Comparison of ENCODE assay signal across 8 mouse cellular contexts in genomic region chr4:141139116-141139970, GRCm38 (mm10). TPM values are rescaled to one million over a fixed set of nuclear protein-coding genes. Genes with fewer than 3 reads are reported as not detected.
DNase-seq lines count a peak whose midpoint lies in the region; ATAC-seq and TF ChIP-seq lines count a peak whose summit lies in the region.

TSS of gene Szrd1 (minus strand) at chr4:141139775.

- TF ChIP-seq CTCF in liver, adult 2 months (IDR thresholded peaks at IDR 0.05; ENCODE audit: low read depth, low read length), result no peak

- no peaks in the 10 kb centered on the region for H3K27me3 ChIP-seq in heart, embryonic 11.5 days (ENCODE audit: control insufficient read depth, insufficient read depth, low read length)
- H3K27me3 ChIP-seq in kidney, embryonic 16.5 days (ENCODE audit: insufficient read depth, low read length), result no peaks in the 10 kb centered on the region
- H3K27me3 ChIP-seq in liver, adult 2 months (ENCODE audit: control insufficient read depth, insufficient read depth, low read length), result no peaks in the 10 kb centered on the region
- H3K27me3 ChIP-seq in myocyte (ENCODE audit: control insufficient read depth, insufficient read depth, insufficient read length), result no peaks in the 10 kb centered on the region
- no peaks in the 10 kb centered on the region for H3K27me3 ChIP-seq in splenic B cell, adult 2 months (ENCODE audit: control insufficient read depth, insufficient read depth, low read length, poor library complexity, severe bottlenecking)

- TF ChIP-seq POLR2A in liver, adult 2 months (IDR thresholded peaks at IDR 0.05; ENCODE audit: extremely low read depth, insufficient read depth, low read length), result peak; percentile 67
- peak; percentile 86 for TF ChIP-seq POLR2A in myocyte (IDR thresholded peaks at IDR 0.05; ENCODE audit: insufficient read length, low read depth)

- no peaks in the 10 kb centered on the region for H3K9me3 ChIP-seq in heart, embryonic 11.5 days (replicated peaks; ENCODE audit: control insufficient read depth, low read length)
- no peaks in the 10 kb centered on the region for H3K9me3 ChIP-seq in kidney, embryonic 16.5 days (ENCODE audit: low read length)

- peak; percentile 94 for ATAC-seq in erythroblast, adult 5-6 weeks (replicated peaks; ENCODE audit: low FRiP score, poor library complexity, severe bottlenecking)
- ATAC-seq in heart, embryonic 11.5 days (replicated peaks; ENCODE audit: insufficient number of reproducible peaks, low FRiP score, low TSS enrichment), result peak; percentile 95
- peak; percentile 93 for ATAC-seq in kidney, embryonic 16.5 days (ENCODE audit: low FRiP score, low TSS enrichment)

- H3K36me3 ChIP-seq in heart, embryonic 11.5 days (ENCODE audit: control insufficient read depth, insufficient read depth, low read length), result no peaks in the 10 kb centered on the region
- no peaks in the 10 kb centered on the region for H3K36me3 ChIP-seq in kidney, embryonic 16.5 days (ENCODE audit: insufficient read depth, low read length)
- no peaks in the 10 kb centered on the region for H3K36me3 ChIP-seq in liver, adult 2 months (ENCODE audit: control insufficient read depth, insufficient read depth, low read length)
- H3K36me3 ChIP-seq in myocyte (ENCODE audit: control insufficient read depth, insufficient read depth), result no peaks in the 10 kb centered on the region
- H3K36me3 ChIP-seq in splenic B cell, adult 2 months (ENCODE audit: control insufficient read depth, insufficient read depth, low read length, poor library complexity, severe bottlenecking), result no peaks in the 10 kb centered on the region

- peak within 1 kb of the TSS; percentile 97 for H3K27ac ChIP-seq in heart, embryonic 11.5 days (ENCODE audit: low read depth, low read length)
- H3K27ac ChIP-seq in kidney, embryonic 16.5 days (ENCODE audit: low read length), result peak within 1 kb of the TSS; percentile 97
- H3K27ac ChIP-seq in liver, adult 2 months (replicated peaks; ENCODE audit: insufficient read depth, low read depth, low read length), result peak within 1 kb of the TSS; percentile 92

- WGBS in heart, embryonic 11.5 days (ENCODE audit: insufficient replicate concordance), result under 1% methylated on average over 62 of the region's 63 CpGs
- under 1% methylated on average over 55 of the region's 63 CpGs for WGBS in kidney, embryonic 16.5 days
- WGBS in liver, adult 2 months, result under 1% methylated on average over 63 of the region's 63 CpGs

- peak within 1 kb of the TSS; percentile 92 for H3K4me2 ChIP-seq in heart, embryonic 11.5 days
- H3K4me2 ChIP-seq in kidney, embryonic 16.5 days (replicated peaks; ENCODE audit: low read depth, low read length), result peak within 1 kb of the TSS; percentile 94
- peak within 1 kb of the TSS; percentile 95 for H3K4me2 ChIP-seq in myocyte (ENCODE audit: low read depth)

- DNase-seq in B cell, adult 2 months, result peak; percentile 98 to 99
- DNase-seq in brain, adult 2 months (ENCODE audit: low read depth, low spot score), result peak; percentile 99
- DNase-seq in liver, adult 2 months (ENCODE audit: extremely low read depth, low read depth, low spot score), result peak; percentile 90
- DNase-seq in splenic B cell, adult 2 months (ENCODE audit: low read depth, low spot score), result peak; percentile 99

- peak within 1 kb of the TSS; percentile 84 for H3K9ac ChIP-seq in heart, embryonic 11.5 days (ENCODE audit: low read depth, low read length)
- H3K9ac ChIP-seq in kidney, embryonic 16.5 days (replicated peaks; ENCODE audit: low read length), result peak within 1 kb of the TSS; percentile 89
- peak within 1 kb of the TSS; percentile 87 for H3K9ac ChIP-seq in liver, adult 2 months (ENCODE audit: low read depth, low read length)

- H3K4me3 ChIP-seq in heart, embryonic 11.5 days (ENCODE audit: low read depth, low read length), result peak within 1 kb of the TSS; percentile 88
- H3K4me3 ChIP-seq in kidney, embryonic 16.5 days (ENCODE audit: low read length), result peak within 1 kb of the TSS; percentile 93
- peak within 1 kb of the TSS; percentile 90 for H3K4me3 ChIP-seq in liver, adult 2 months (ENCODE audit: insufficient read depth, low read depth, low read length)
- H3K4me3 ChIP-seq in myocyte, result peak within 1 kb of the TSS; percentile 65

- peaks cover 29% of the 10 kb centered on the region for H3K4me1 ChIP-seq in heart, embryonic 11.5 days (ENCODE audit: control insufficient read depth, insufficient read depth, low read length)
- H3K4me1 ChIP-seq in kidney, embryonic 16.5 days (ENCODE audit: insufficient read depth, low read length), result peaks cover 41% of the 10 kb centered on the region
- peaks cover 28% of the 10 kb centered on the region for H3K4me1 ChIP-seq in liver, adult 2 months (ENCODE audit: control insufficient read depth, insufficient read depth, low read length)

- H3K79me2 ChIP-seq in liver, adult 2 months (ENCODE audit: control insufficient read depth, insufficient read depth, low read length), result peaks cover 27% of the 10 kb centered on the region; the same call in 1 of the 2 replicates
- peaks cover 48% of the 10 kb centered on the region for H3K79me2 ChIP-seq in myocyte (ENCODE audit: control insufficient read depth, insufficient read depth)

- peak within 1 kb of the TSS; percentile 72 for H3ac ChIP-seq in myocyte (ENCODE audit: control insufficient read depth, insufficient read length)

TF ChIP-seq in myocyte, 11 proteins besides CTCF, POLR2A, EP300 and RAD21:
- TF ChIP-seq MAX (IDR thresholded peaks at IDR 0.05; ENCODE audit: low read depth), result no peak
- TF ChIP-seq POLR2AphosphoS2 (IDR thresholded peaks at IDR 0.05; ENCODE audit: insufficient read length, low read depth), result peak; percentile 77

RNA-seq across cellular contexts. Expression of gene Szrd1, which starts in this region (rescaled TPM):
- 12.1 and 19.0 TPM in 2 replicates for total RNA-seq in erythroblast, adult 5-6 weeks (2015; ENCODE audit: low replicate concordance)
- total RNA-seq in erythroblast, adult 5-6 weeks (2017; ENCODE audit: low replicate concordance), result 11.8 and 17.4 TPM in 2 replicates
- 23.6 and 25.7 TPM in 2 replicates for polyA plus RNA-seq in heart, embryonic 11.5 days (2014; fragmentation: Nextera tagmentation; extraction: Ambion mirVana)
- 50.8 and 51.3 TPM in 2 replicates for polyA plus RNA-seq in kidney, embryonic 16.5 days (2015; fragmentation: Nextera tagmentation; extraction: Ambion mirVana)
- total RNA-seq in liver, adult 2 months (2014; rRNA removed), result 26.6 and 39.5 TPM in 2 replicates
- polyA plus RNA-seq in liver, adult 2 months (2012; rRNA removed), result 43.6 and 46.8 TPM in 2 replicates
- polyA plus RNA-seq in myocyte (2012; fragmentation: generic; extraction: Trizol), result 107 TPM

Comparison
In these comparisons a context has a peak if more than half of its experiments do, and no peak if none do; other contexts are left out.
1. Peak in every context shown above with its lines: DNase-seq, ATAC-seq, H3K4me3 ChIP-seq and H3K27ac ChIP-seq.